Mouse (Mus musculus): Measurements from ENCODE around the gene Mip. TPM values are rescaled to one million over a fixed set of nuclear protein-coding genes. Genes with fewer than 3 reads are reported as not detected.

Mip gene
- polyA plus RNA-seq, 1 experiment from 2014 or later = not detected

DNA sequence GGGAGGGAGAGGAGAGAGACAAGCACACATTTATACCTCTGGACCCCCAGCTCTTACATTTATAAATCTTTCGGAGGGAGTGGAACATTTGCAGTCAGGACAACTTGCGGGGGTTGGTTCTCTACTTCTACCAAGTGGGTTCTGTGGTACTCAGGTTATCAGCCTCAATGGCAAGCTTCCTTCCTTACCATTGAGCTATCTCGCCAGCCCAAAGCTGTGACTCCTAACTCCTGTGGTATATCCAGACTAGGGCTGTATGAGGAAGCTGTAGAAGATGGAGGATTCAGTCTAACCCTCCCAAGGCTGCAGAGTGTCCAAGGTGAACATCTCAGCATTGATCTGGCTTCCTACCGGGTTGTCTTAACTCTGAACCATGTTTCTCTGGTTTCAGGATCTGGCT, 13.5 kb downstream of the Mip start:
- Histone ChIP-seq H3K27me3 (ENCODE audit: control insufficient read depth, insufficient read depth, low read length) (no peaks in the 10 kb centered on the region), H3K27ac (replicated peaks) (no peak overlapping the region), H3K9me3 (ENCODE audit: control insufficient read depth, low read length) (no peaks in the 10 kb centered on the region), H3K4me2 (replicated peaks; ENCODE audit: low read depth) (no peak overlapping the region), H3K4me1 (replicated peaks; ENCODE audit: control insufficient read depth, insufficient read depth) (no peaks in the 10 kb centered on the region), H3K4me3 (ENCODE audit: low read depth, low read length) (no peak overlapping the region), H3K36me3 (ENCODE audit: control insufficient read depth, insufficient read depth, low read length) (0 out of 2 replicates have a peak, but pooled peaks cover 2% of the 10 kb centered on the region), H3K9ac (ENCODE audit: low read length) (no peak overlapping the region)
- TF ChIP-seq CTCF (IDR thresholded peaks at IDR 0.05; ENCODE audit: low read depth) (no peak), EP300 (optimal IDR thresholded peaks at IDR 0.05) (no peak)
- no peak for DNase-seq (ENCODE audit: low spot score)
- WGBS = 91% methylated on average over 4 of the region's 4 CpGs
- no peak for ATAC-seq (ENCODE audit: low FRiP score, low TSS enrichment)

DNA sequence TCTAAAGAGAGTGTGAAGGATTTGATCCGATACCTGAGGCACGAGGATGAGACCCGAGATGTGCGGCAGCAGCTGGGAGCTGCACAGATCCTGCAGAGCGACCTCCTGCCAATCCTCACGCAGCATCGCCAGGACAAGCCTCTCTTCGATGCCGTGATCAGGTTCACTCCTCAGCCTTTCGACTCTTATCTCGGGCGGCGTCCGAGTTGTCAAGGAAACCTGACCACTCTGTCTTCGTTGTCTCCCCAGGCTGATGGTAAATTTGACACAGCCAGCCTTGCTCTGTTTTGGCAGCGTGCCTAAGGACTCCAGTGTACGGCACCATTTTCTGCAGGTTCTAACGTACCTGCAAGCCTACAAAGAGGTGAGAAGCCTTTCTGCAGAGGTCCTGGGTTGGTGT, 14.5 kb downstream of the Mip start:
- TF ChIP-seq EP300 (optimal IDR thresholded peaks at IDR 0.05) (no peak), CTCF (IDR thresholded peaks at IDR 0.05; ENCODE audit: low read depth) (no peak)
- H3K27ac ChIP-seq (replicated peaks) = no peak overlapping the region
- no peak overlapping the region for H3K9ac ChIP-seq (ENCODE audit: low read length)
- H3K36me3 ChIP-seq (ENCODE audit: control insufficient read depth, insufficient read depth, low read length) = 0 out of 2 replicates have a peak, but pooled peaks cover 2% of the 10 kb centered on the region
- DNase-seq (ENCODE audit: low spot score) (no peak), ATAC-seq (ENCODE audit: low FRiP score, low TSS enrichment) (no peak)
- H3K27me3 ChIP-seq (ENCODE audit: control insufficient read depth, insufficient read depth, low read length) = no peaks in the 10 kb centered on the region
- no peaks in the 10 kb centered on the region for H3K4me1 ChIP-seq (replicated peaks; ENCODE audit: control insufficient read depth, insufficient read depth)
- H3K4me3 ChIP-seq (ENCODE audit: low read depth, low read length) = no peak overlapping the region
- H3K9me3 ChIP-seq (ENCODE audit: control insufficient read depth, low read length) = no peaks in the 10 kb centered on the region
- no peak overlapping the region for H3K4me2 ChIP-seq (replicated peaks; ENCODE audit: low read depth)
- 78% methylated on average over 18 of the region's 18 CpGs for WGBS

DNA sequence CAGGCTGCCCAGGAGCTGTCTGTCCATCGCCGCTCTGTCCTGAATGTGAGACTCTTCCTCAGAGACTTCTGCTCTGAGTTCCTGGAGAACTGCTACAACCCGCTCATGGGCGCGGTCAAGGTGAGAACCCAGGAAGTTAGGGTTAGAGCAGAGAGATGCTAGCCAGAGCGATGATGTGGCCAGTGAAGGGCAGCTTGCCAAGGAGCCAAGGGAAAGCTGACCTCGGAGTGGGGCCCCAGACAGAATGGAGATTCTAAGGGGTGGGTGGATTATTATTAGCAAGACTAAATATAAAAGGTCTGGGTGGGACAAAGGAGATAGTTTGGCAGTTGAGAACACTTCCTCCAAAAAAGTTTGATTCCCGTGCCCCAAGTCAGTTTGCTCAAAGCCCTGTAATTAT, 17.6 kb downstream of the Mip start:
- TF ChIP-seq CTCF (IDR thresholded peaks at IDR 0.05; ENCODE audit: low read depth) = no peak
- no peak for TF ChIP-seq EP300 (optimal IDR thresholded peaks at IDR 0.05)
- Histone ChIP-seq H3K27me3 (ENCODE audit: control insufficient read depth, insufficient read depth, low read length) (no peaks in the 10 kb centered on the region), H3K27ac (replicated peaks) (no peak overlapping the region), H3K4me2 (replicated peaks; ENCODE audit: low read depth) (no peak overlapping the region), H3K36me3 (ENCODE audit: control insufficient read depth, insufficient read depth, low read length) (0 out of 2 replicates have a peak, but pooled peaks cover 2% of the 10 kb centered on the region), H3K9ac (ENCODE audit: low read length) (no peak overlapping the region), H3K4me3 (ENCODE audit: low read depth, low read length) (no peak overlapping the region), H3K4me1 (replicated peaks; ENCODE audit: control insufficient read depth, insufficient read depth) (no peaks in the 10 kb centered on the region), H3K9me3 (ENCODE audit: control insufficient read depth, low read length) (no peaks in the 10 kb centered on the region)
- WGBS = 88% methylated on average over 8 of the region's 8 CpGs
- no peak for DNase-seq (ENCODE audit: low spot score)
- no peak for ATAC-seq (ENCODE audit: low FRiP score, low TSS enrichment)

GRCm38 (mm10) chr10:128244121-128244520, 18.5 kb downstream of the Mip start:
- H3K9me3 ChIP-seq (ENCODE audit: control insufficient read depth, low read length) = no peaks in the 10 kb centered on the region
- ATAC-seq (ENCODE audit: low FRiP score, low TSS enrichment) (0 out of 2 replicates have a peak, but pooled peaks have one; percentile 33), DNase-seq (ENCODE audit: low spot score) (no peak)
- TF ChIP-seq EP300 (optimal IDR thresholded peaks at IDR 0.05) = no peak
- no peak for TF ChIP-seq CTCF (IDR thresholded peaks at IDR 0.05; ENCODE audit: low read depth)
- H3K9ac ChIP-seq (ENCODE audit: low read length) = no peak overlapping the region
- no peak overlapping the region for H3K4me3 ChIP-seq (ENCODE audit: low read depth, low read length)
- no peak overlapping the region for H3K4me2 ChIP-seq (replicated peaks; ENCODE audit: low read depth)
- H3K36me3 ChIP-seq (ENCODE audit: control insufficient read depth, insufficient read depth, low read length) = peaks cover 3% of the 10 kb centered on the region; the same call in 1 of the 2 replicates
- WGBS = 93% methylated on average over 15 of the region's 15 CpGs
- H3K27me3 ChIP-seq (ENCODE audit: control insufficient read depth, insufficient read depth, low read length) = no peaks in the 10 kb centered on the region
- H3K4me1 ChIP-seq (replicated peaks; ENCODE audit: control insufficient read depth, insufficient read depth) = no peaks in the 10 kb centered on the region
- H3K27ac ChIP-seq (replicated peaks) = no peak overlapping the region

GRCm38 (mm10) chr10:128247020-128247732, 21.5 kb downstream of the Mip start:
- H3K4me1 ChIP-seq (replicated peaks; ENCODE audit: control insufficient read depth, insufficient read depth) = no peaks in the 10 kb centered on the region
- peak overlapping the region; percentile 40; the same call in 1 of the 2 replicates for H3K27ac ChIP-seq (replicated peaks)
- H3K27me3 ChIP-seq (ENCODE audit: control insufficient read depth, insufficient read depth, low read length) = no peaks in the 10 kb centered on the region
- H3K4me3 ChIP-seq (ENCODE audit: low read depth, low read length) = no peak overlapping the region
- no peak overlapping the region for H3K4me2 ChIP-seq (replicated peaks; ENCODE audit: low read depth)
- DNase-seq (ENCODE audit: low spot score) (no peak), ATAC-seq (ENCODE audit: low FRiP score, low TSS enrichment) (peak; percentile 48; the same call in 1 of the 2 replicates)
- WGBS = 70% methylated on average over 17 of the region's 17 CpGs
- no peaks in the 10 kb centered on the region for H3K9me3 ChIP-seq (ENCODE audit: control insufficient read depth, low read length)
- TF ChIP-seq CTCF (IDR thresholded peaks at IDR 0.05; ENCODE audit: low read depth) = no peak
- TF ChIP-seq EP300 (optimal IDR thresholded peaks at IDR 0.05) = no peak
- H3K9ac ChIP-seq (ENCODE audit: low read length) = no peak overlapping the region
- H3K36me3 ChIP-seq (ENCODE audit: control insufficient read depth, insufficient read depth, low read length) = peaks cover 17% of the 10 kb centered on the region

- peaks cover 19% of the 10 kb centered on the region for H3K36me3 ChIP-seq (ENCODE audit: control insufficient read depth, insufficient read depth, low read length)
- ATAC-seq (ENCODE audit: low FRiP score, low TSS enrichment) = no peak
- 98% methylated on average over 13 of the region's 13 CpGs for WGBS
- no peak overlapping the region for H3K4me3 ChIP-seq (ENCODE audit: low read depth, low read length)
- no peak overlapping the region for H3K27ac ChIP-seq (replicated peaks)
- H3K9me3 ChIP-seq (ENCODE audit: control insufficient read depth, low read length) = no peaks in the 10 kb centered on the region
- H3K27me3 ChIP-seq (ENCODE audit: control insufficient read depth, insufficient read depth, low read length) = no peaks in the 10 kb centered on the region
- H3K9ac ChIP-seq (ENCODE audit: low read length) = no peak overlapping the region
- no peak overlapping the region for H3K4me2 ChIP-seq (replicated peaks; ENCODE audit: low read depth)
- no peak for TF ChIP-seq CTCF (IDR thresholded peaks at IDR 0.05; ENCODE audit: low read depth)
- TF ChIP-seq EP300 (optimal IDR thresholded peaks at IDR 0.05) = no peak
- no peaks in the 10 kb centered on the region for H3K4me1 ChIP-seq (replicated peaks; ENCODE audit: control insufficient read depth, insufficient read depth)
- no peak for DNase-seq (ENCODE audit: low spot score)
These were observed 24.9 kb downstream of the Mip start for GRCm38 (mm10) chr10:128250565-128250964.

Measured in stomach, postnatal 0 days (tissue).